Mouse (Mus musculus): Measurements from ENCODE around the gene Lrrc38. TPM values are rescaled to one million over a fixed set of nuclear protein-coding genes. Genes with fewer than 3 reads are reported as not detected.

The Lrrc38 gene
- total RNA-seq (2014; rRNA removed; ENCODE audit: low replicate concordance), result not detected in 2 replicates
- 0.23 and 0.32 TPM in 2 replicates for polyA plus RNA-seq (2015; fragmentation: Nextera tagmentation; extraction: Ambion mirVana)

GRCm38 (mm10) chr4:143349484-143349906 lies at the start of gene Lrrc38:
Gene Lrrc38 (plus strand): TSS chr4:143349757.
- Histone ChIP-seq H3K36me3 (replicated peaks; ENCODE audit: control insufficient read depth, insufficient read depth, low read length) (no peaks in the 10 kb centered on the region), H3K27ac (ENCODE audit: low read depth) (no peak within 1 kb of the TSS), H3K9ac (replicated peaks; ENCODE audit: low read depth, low read length) (no peak within 1 kb of the TSS), H3K4me2 (ENCODE audit: low read depth, low read length) (peak within 1 kb of the TSS; percentile 89), H3K27me3 (ENCODE audit: control insufficient read depth, insufficient read depth, low read length) (peaks cover 46% of the 10 kb centered on the region), H3K9me3 (replicated peaks; ENCODE audit: control insufficient read depth, low read length) (no peaks in the 10 kb centered on the region), H3K4me3 (ENCODE audit: low read depth, low read length) (peak within 1 kb of the TSS; percentile 54), H3K4me1 (ENCODE audit: control insufficient read depth, insufficient read depth) (no peaks in the 10 kb centered on the region)
- DNase-seq (ENCODE audit: low spot score) (no peak), ATAC-seq (ENCODE audit: insufficient read depth, low read depth) (0 out of 2 replicates have a peak, but pooled peaks have one; percentile 11)
- no peak for TF ChIP-seq EP300 (IDR thresholded peaks at IDR 0.05; ENCODE audit: low read depth)
- TF ChIP-seq CTCF (IDR thresholded peaks at IDR 0.05; ENCODE audit: low read depth), result no peak
- 0% methylated on average over 19 of the region's 19 CpGs for WGBS

GRCm38 (mm10) chr4:143300113-143300688 lies 49.4 kb upstream of the Lrrc38 start:
- Histone ChIP-seq H3K27ac (ENCODE audit: low read depth) (no peak overlapping the region), H3K27me3 (ENCODE audit: control insufficient read depth, insufficient read depth, low read length) (0 out of 2 replicates have a peak, but pooled peaks cover 7% of the 10 kb centered on the region), H3K4me2 (ENCODE audit: low read depth, low read length) (peak overlapping the region; percentile 70; the same call in 1 of the 2 replicates), H3K4me3 (ENCODE audit: low read depth, low read length) (no peak overlapping the region), H3K36me3 (replicated peaks; ENCODE audit: control insufficient read depth, insufficient read depth, low read length) (no peaks in the 10 kb centered on the region), H3K9ac (replicated peaks; ENCODE audit: low read depth, low read length) (no peak overlapping the region), H3K9me3 (replicated peaks; ENCODE audit: control insufficient read depth, low read length) (no peaks in the 10 kb centered on the region), H3K4me1 (ENCODE audit: control insufficient read depth, insufficient read depth) (0 out of 2 replicates have a peak, but pooled peaks cover 5% of the 10 kb centered on the region)
- ATAC-seq (ENCODE audit: insufficient read depth, low read depth) (no peak), DNase-seq (ENCODE audit: low spot score) (no peak)
- no peak for TF ChIP-seq CTCF (IDR thresholded peaks at IDR 0.05; ENCODE audit: low read depth)
- no peak for TF ChIP-seq EP300 (IDR thresholded peaks at IDR 0.05; ENCODE audit: low read depth)
- WGBS, result 21% methylated on average over 12 of the region's 12 CpGs

- H3K4me2 ChIP-seq (ENCODE audit: low read depth, low read length), result no peak overlapping the region
- ATAC-seq (ENCODE audit: insufficient read depth, low read depth) (no peak), DNase-seq (ENCODE audit: low spot score) (no peak)
- H3K9ac ChIP-seq (replicated peaks; ENCODE audit: low read depth, low read length), result no peak overlapping the region
- no peaks in the 10 kb centered on the region for H3K36me3 ChIP-seq (replicated peaks; ENCODE audit: control insufficient read depth, insufficient read depth, low read length)
- H3K27me3 ChIP-seq (ENCODE audit: control insufficient read depth, insufficient read depth, low read length), result 0 out of 2 replicates have a peak, but pooled peaks cover 7% of the 10 kb centered on the region
- 46% methylated on average over 5 of the region's 5 CpGs for WGBS
- no peak overlapping the region for H3K4me3 ChIP-seq (ENCODE audit: low read depth, low read length)
- H3K4me1 ChIP-seq (ENCODE audit: control insufficient read depth, insufficient read depth), result 0 out of 2 replicates have a peak, but pooled peaks cover 5% of the 10 kb centered on the region
- TF ChIP-seq CTCF (IDR thresholded peaks at IDR 0.05; ENCODE audit: low read depth) (no peak), EP300 (IDR thresholded peaks at IDR 0.05; ENCODE audit: low read depth) (no peak)
- no peaks in the 10 kb centered on the region for H3K9me3 ChIP-seq (replicated peaks; ENCODE audit: control insufficient read depth, low read length)
- H3K27ac ChIP-seq (ENCODE audit: low read depth), result no peak overlapping the region
Measured at GRCm38 (mm10) chr4:143301042-143301441, 48.5 kb upstream of the Lrrc38 start.

GRCm38 (mm10) chr4:143301875-143302274 lies 47.7 kb upstream of the Lrrc38 start:
- H3K27ac ChIP-seq (ENCODE audit: low read depth), result no peak overlapping the region
- 62% methylated on average over 4 of the region's 4 CpGs for WGBS
- H3K4me2 ChIP-seq (ENCODE audit: low read depth, low read length), result no peak overlapping the region
- 0 out of 2 replicates have a peak, but pooled peaks cover 5% of the 10 kb centered on the region for H3K4me1 ChIP-seq (ENCODE audit: control insufficient read depth, insufficient read depth)
- DNase-seq (ENCODE audit: low spot score) (no peak), ATAC-seq (ENCODE audit: insufficient read depth, low read depth) (no peak)
- H3K9me3 ChIP-seq (replicated peaks; ENCODE audit: control insufficient read depth, low read length), result no peaks in the 10 kb centered on the region
- H3K4me3 ChIP-seq (ENCODE audit: low read depth, low read length), result no peak overlapping the region
- H3K36me3 ChIP-seq (replicated peaks; ENCODE audit: control insufficient read depth, insufficient read depth, low read length), result no peaks in the 10 kb centered on the region
- 0 out of 2 replicates have a peak, but pooled peaks cover 7% of the 10 kb centered on the region for H3K27me3 ChIP-seq (ENCODE audit: control insufficient read depth, insufficient read depth, low read length)
- no peak for TF ChIP-seq CTCF (IDR thresholded peaks at IDR 0.05; ENCODE audit: low read depth)
- no peak for TF ChIP-seq EP300 (IDR thresholded peaks at IDR 0.05; ENCODE audit: low read depth)
- H3K9ac ChIP-seq (replicated peaks; ENCODE audit: low read depth, low read length), result no peak overlapping the region

GRCm38 (mm10) chr4:143302279-143302890 lies 47.2 kb upstream of the Lrrc38 start:
- H3K4me3 ChIP-seq (ENCODE audit: low read depth, low read length), result no peak overlapping the region
- H3K9ac ChIP-seq (replicated peaks; ENCODE audit: low read depth, low read length), result no peak overlapping the region
- 0 out of 2 replicates have a peak, but pooled peaks cover 7% of the 10 kb centered on the region for H3K27me3 ChIP-seq (ENCODE audit: control insufficient read depth, insufficient read depth, low read length)
- no peaks in the 10 kb centered on the region for H3K36me3 ChIP-seq (replicated peaks; ENCODE audit: control insufficient read depth, insufficient read depth, low read length)
- 53% methylated on average over 11 of the region's 11 CpGs for WGBS
- DNase-seq (ENCODE audit: low spot score) (no peak), ATAC-seq (ENCODE audit: insufficient read depth, low read depth) (no peak)
- no peaks in the 10 kb centered on the region for H3K9me3 ChIP-seq (replicated peaks; ENCODE audit: control insufficient read depth, low read length)
- H3K27ac ChIP-seq (ENCODE audit: low read depth), result no peak overlapping the region
- TF ChIP-seq EP300 (IDR thresholded peaks at IDR 0.05; ENCODE audit: low read depth) (no peak), CTCF (IDR thresholded peaks at IDR 0.05; ENCODE audit: low read depth) (no peak)
- H3K4me1 ChIP-seq (ENCODE audit: control insufficient read depth, insufficient read depth), result 0 out of 2 replicates have a peak, but pooled peaks cover 5% of the 10 kb centered on the region
- no peak overlapping the region for H3K4me2 ChIP-seq (ENCODE audit: low read depth, low read length)
